In the genomic region with DNA sequence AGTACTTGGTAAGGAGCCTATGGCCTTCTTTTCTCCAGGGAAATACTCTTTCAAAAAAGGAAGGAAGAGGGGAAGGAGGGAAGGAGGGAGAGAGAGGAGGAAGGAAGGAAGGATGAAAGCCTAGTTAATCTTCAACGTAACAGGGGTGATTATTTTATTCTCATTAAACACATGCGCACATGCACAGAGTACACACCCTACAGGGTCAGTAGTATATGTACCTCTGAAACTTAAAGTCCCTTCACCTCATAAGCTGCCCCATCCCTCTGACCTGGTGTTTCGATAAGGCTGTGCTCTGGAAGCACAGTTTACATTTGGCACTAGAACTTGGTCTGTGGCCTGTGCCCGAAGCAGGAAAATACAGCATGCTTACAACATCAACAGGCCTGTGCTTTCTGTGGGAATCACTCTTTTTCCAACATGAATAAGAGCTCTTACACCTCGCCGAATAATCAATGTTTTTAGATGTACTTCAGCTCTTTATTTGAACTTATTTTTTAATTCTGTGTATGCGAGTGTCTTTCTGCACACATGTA, we compare ENCODE assay signal across 33 mouse cellular contexts. TPM values are rescaled to one million over a fixed set of nuclear protein-coding genes. Genes with fewer than 3 reads are reported as not detected.
DNase-seq lines count a peak whose midpoint lies in the region; ATAC-seq and TF ChIP-seq lines count a peak whose summit lies in the region.
"Had no signal": no experiment of that assay in that cellular context is flagged by ENCODE, and none has a peak within 500 bp of the region (broad histone marks: within the 10 kb centered on the region; RNA-seq: fewer than 3 reads in every experiment).

No protein-coding gene starts in this region.

- no peaks in the 10 kb centered on the region for H3K9me3 ChIP-seq in neural tube, embryonic 13.5 days
- no peaks in the 10 kb centered on the region for H3K9me3 ChIP-seq in intestine, embryonic 16.5 days (ENCODE audit: control insufficient read depth, low read length)
- H3K9me3 ChIP-seq: forebrain, embryonic 10.5 days; forebrain, embryonic 13.5 days; G1E; hindbrain, embryonic 12.5 days had no signal

- no peak for DNase-seq in layer of hippocampus, adult 2 months (ENCODE audit: low spot score in 2 of 2)
- no peak for DNase-seq in layer of hippocampus, postnatal 10 days (ENCODE audit: low spot score in 2 of 2)
- no peak for DNase-seq in neural tube, embryonic 10.5 days (ENCODE audit: extremely low spot score, low spot score)
- peak; percentile 64 for DNase-seq in adipocyte (ENCODE audit: low spot score)
- no peak for DNase-seq in spleen, adult 18-20 months
- DNase-seq in kidney, adult 11 months, result no peak
- DNase-seq: adrenal gland, adult 2 months; adrenal gland, postnatal 14 days; B cell, adult 2 months; cerebellum, adult 11-12 months; cerebellum, adult 8-10 months; cerebellum, postnatal 10 days; cerebellum, postnatal 36 days; embryo, embryonic 11 days; gastrocnemius, postnatal 14 days; heart, adult 11 months had no signal

- H3K4me2 ChIP-seq in neural tube, embryonic 13.5 days, result peak overlapping the region; percentile 8; the same call in 1 of the 2 replicates
- no peak overlapping the region for H3K4me2 ChIP-seq in intestine, embryonic 16.5 days (ENCODE audit: low read depth, low read length)
- H3K4me2 ChIP-seq: forebrain, embryonic 13.5 days; heart, embryonic 11.5 days; hindbrain, embryonic 12.5 days had no signal

- TF ChIP-seq CTCF in layer of hippocampus, adult 2 months (conservative IDR thresholded peaks at IDR 0.05), result no peak

- 70% methylated on average over 7 of the region's 7 CpGs for WGBS in neural tube, embryonic 13.5 days
- WGBS in intestine, embryonic 16.5 days, result 64% methylated on average over 7 of the region's 7 CpGs

- H3K9ac ChIP-seq in neural tube, embryonic 13.5 days, result no peak overlapping the region
- H3K9ac ChIP-seq in intestine, embryonic 16.5 days (ENCODE audit: low read depth, low read length), result peak overlapping the region; percentile 26; the same call in 1 of the 2 replicates
- H3K9ac ChIP-seq: forebrain, embryonic 13.5 days; hindbrain, embryonic 12.5 days had no signal

- H3K27me3 ChIP-seq in neural tube, embryonic 13.5 days, result no peaks in the 10 kb centered on the region
- H3K27me3 ChIP-seq in intestine, embryonic 16.5 days (replicated peaks; ENCODE audit: control insufficient read depth, insufficient read depth, low read length), result no peaks in the 10 kb centered on the region
- H3K27me3 ChIP-seq: CH12.LX; forebrain, embryonic 13.5 days; hindbrain, embryonic 12.5 days; Patski had no signal

- H3K4me3 ChIP-seq in layer of hippocampus, adult 2 months, result no peak overlapping the region
- no peak overlapping the region for H3K4me3 ChIP-seq in neural tube, embryonic 13.5 days
- no peak overlapping the region for H3K4me3 ChIP-seq in intestine, embryonic 16.5 days (ENCODE audit: low read length)
- H3K4me3 ChIP-seq: forebrain, embryonic 10.5 days; forebrain, embryonic 13.5 days; hindbrain, embryonic 12.5 days had no signal

- ATAC-seq in neural tube, embryonic 13.5 days (ENCODE audit: low read depth), result no peak
- peak; percentile 60 for ATAC-seq in intestine, embryonic 16.5 days
- ATAC-seq: forebrain, embryonic 13.5 days; forebrain, embryonic 16.5 days; hindbrain, postnatal 0 days; Patski had no signal

- H3K27ac ChIP-seq in layer of hippocampus, adult 2 months, result peak overlapping the region; percentile 15
- H3K27ac ChIP-seq in neural tube, embryonic 13.5 days (replicated peaks), result peak overlapping the region; percentile 61; the same call in 1 of the 2 replicates
- 0 out of 2 replicates have a peak overlapping the region, but pooled peaks have one; percentile 0 for H3K27ac ChIP-seq in intestine, embryonic 16.5 days (ENCODE audit: low read length)
- H3K27ac ChIP-seq: forebrain, embryonic 10.5 days; forebrain, embryonic 13.5 days; hindbrain, embryonic 12.5 days; hindbrain, postnatal 0 days had no signal

- peaks cover 36% of the 10 kb centered on the region for H3K36me3 ChIP-seq in neural tube, embryonic 13.5 days
- H3K36me3 ChIP-seq in intestine, embryonic 16.5 days (ENCODE audit: control insufficient read depth, insufficient read depth, low read length), result 0 out of 2 replicates have a peak, but pooled peaks cover 2% of the 10 kb centered on the region
- H3K36me3 ChIP-seq: G1E had no signal

- H3K4me1 ChIP-seq in neural tube, embryonic 13.5 days (replicated peaks), result peaks cover 85% of the 10 kb centered on the region
- H3K4me1 ChIP-seq in intestine, embryonic 16.5 days (ENCODE audit: control insufficient read depth, insufficient read depth, low read length), result peaks cover 18% of the 10 kb centered on the region

RNA-seq across cellular contexts. Expression of gene Gm6525, which starts 37.5 kb away (rescaled TPM):
- not detected for total RNA-seq in layer of hippocampus, adult 2 months (2021)
- not detected for total RNA-seq in layer of hippocampus, postnatal 10 days (2021)
- 2.0 and 3.5 TPM in 2 replicates for polyA plus RNA-seq in neural tube, embryonic 13.5 days (2015; fragmentation: Nextera tagmentation; extraction: Ambion mirVana)
- polyA plus RNA-seq in intestine, embryonic 16.5 days (2015; fragmentation: Nextera tagmentation; extraction: Ambion mirVana), result 1.2 and 1.4 TPM in 2 replicates
- total RNA-seq: adrenal gland, postnatal 4 days; gastrocnemius, adult 18-20 months; gastrocnemius, postnatal 14 days; heart, adult 8-10 months; heart, postnatal 25 days; hematopoietic stem cell, adult 5-6 weeks; hindbrain, postnatal 0 days had no signal
- polyA plus RNA-seq: adrenal gland, adult 2 months; cortical plate, adult 2 months; G1E; heart, embryonic 11.5 days had no signal

RNA-seq across cellular contexts. Expression of gene Mnd1, which starts 55.8 kb away (rescaled TPM):
- total RNA-seq in layer of hippocampus, adult 2 months (2021), result 1 to 10 TPM; 1.8 to 2.9 TPM
- 1 to 10 TPM; 2.8 to 3.1 TPM for total RNA-seq in layer of hippocampus, postnatal 10 days (2021)
- polyA plus RNA-seq in neural tube, embryonic 13.5 days (2015; fragmentation: Nextera tagmentation; extraction: Ambion mirVana), result 2.2 and 2.8 TPM in 2 replicates
- 8.0 and 9.9 TPM in 2 replicates for polyA plus RNA-seq in intestine, embryonic 16.5 days (2015; fragmentation: Nextera tagmentation; extraction: Ambion mirVana)

Comparison
In these comparisons a context has a peak if more than half of its experiments do, and no peak if none do; other contexts are left out.
1. H3K27ac ChIP-seq: peak in every context shown above with its lines; median percentile 61 in neural tube, embryonic 13.5 days; 15 in layer of hippocampus, adult 2 months; 0 in intestine, embryonic 16.5 days.